Mouse (Mus musculus) limb, embryonic 10.5 days (tissue): ENCODE measurements around the gene Mansc1. TPM values are rescaled to one million over a fixed set of nuclear protein-coding genes. Genes with fewer than 3 reads are reported as not detected.

Experiments
- DNase-seq: peaks from one replicate; pipeline ENCODE4 v3.0.0-alpha.2; 2017; ENCODE audit warnings: low spot score
- H3K27ac ChIP-seq: fragments of 300-500 bp; sonication (generic); 2 replicates; pipeline ENCODE4 v1.5.1; 2016; ENCODE audit warnings: mild to moderate bottlenecking
- H3K27me3 ChIP-seq: fragments of 300-500 bp; sonication (generic); 2 replicates; pipeline ENCODE4 v1.6.1; 2016; ENCODE audit warnings: low read depth, mild to moderate bottlenecking; ENCODE audit not compliant: poor library complexity, severe bottlenecking
- H3K36me3 ChIP-seq: fragments of 300-500 bp; sonication (generic); 2 replicates; pipeline ENCODE4 v1.6.1; 2016; ENCODE audit warnings: mild to moderate bottlenecking, moderate library complexity
- H3K4me1 ChIP-seq: fragments of 300-500 bp; sonication (generic); 2 replicates; pipeline ENCODE4 v1.6.1; 2016
- H3K4me3 ChIP-seq: fragments of 300-500 bp; sonication (generic); 2 replicates; pipeline ENCODE4 v1.5.1; 2016; ENCODE audit warnings: mild to moderate bottlenecking, moderate library complexity
- H3K9me3 ChIP-seq: fragments of 300-500 bp; sonication (generic); replicated peaks from 2 replicates; pipeline ENCODE4 v1.6.1; 2016; ENCODE audit warnings: mild to moderate bottlenecking
- WGBS: fragments of 180-500 bp; shearing (Covaris S2); methylation state at CpG from one replicate; pipeline ENCODE4 v1.1.7; 2016; 5-methylcytosine and 5-hydroxymethylcytosine counted together
- polyA plus RNA-seq: library from polyadenylated mRNA; unstranded; fragments of >200 nt; fragmentation: Nextera tagmentation; extraction: Ambion mirVana; gene quantifications from 2 replicates; pipeline ENCODE4 v1.2.1, GENCODE M21; 2016

Mansc1 gene
- polyA plus RNA-seq, 1 experiment from 2014 or later, result 0.33 TPM

GRCm38 (mm10) chr6:134578039-134578438, 54.2 kb downstream of the Mansc1 start:
- no peaks in the 10 kb centered on the region for H3K9me3 ChIP-seq

GRCm38 (mm10) chr6:134575288-134575741, 57.0 kb downstream of the Mansc1 start:
- H3K9me3 ChIP-seq, result no peaks in the 10 kb centered on the region
- WGBS, result 82% methylated on average over 3 of the region's 3 CpGs
- H3K27me3 ChIP-seq, result no peaks in the 10 kb centered on the region
- no peak overlapping the region for H3K4me3 ChIP-seq
- H3K4me1 ChIP-seq, result no peaks in the 10 kb centered on the region
- no peak overlapping the region for H3K27ac ChIP-seq
- DNase-seq, result no peak
- H3K36me3 ChIP-seq, result no peaks in the 10 kb centered on the region

More at GRCm38 (mm10) chr6:134578039-134578438, 54.2 kb downstream of the Mansc1 start:
- no peak overlapping the region for H3K4me3 ChIP-seq
- H3K4me1 ChIP-seq, result no peaks in the 10 kb centered on the region
- no peaks in the 10 kb centered on the region for H3K36me3 ChIP-seq
- 72% methylated on average over 6 of the region's 6 CpGs for WGBS
- no peak for DNase-seq
- H3K27ac ChIP-seq, result no peak overlapping the region
- no peaks in the 10 kb centered on the region for H3K27me3 ChIP-seq

GRCm38 (mm10) chr6:134567986-134568556, 64.2 kb downstream of the Mansc1 start:
- H3K27me3 ChIP-seq, result no peaks in the 10 kb centered on the region
- H3K9me3 ChIP-seq, result no peaks in the 10 kb centered on the region
- no peak overlapping the region; the same call in 1 of the 2 replicates for H3K27ac ChIP-seq
- no peak overlapping the region for H3K4me3 ChIP-seq
- no peak for DNase-seq
- WGBS, result 74% methylated on average over 5 of the region's 5 CpGs
- no peaks in the 10 kb centered on the region for H3K36me3 ChIP-seq
- peaks cover 19% of the 10 kb centered on the region for H3K4me1 ChIP-seq

- Histone ChIP-seq H3K27ac (peak within 1 kb of the TSS; percentile 100), H3K4me1 (peaks cover 19% of the 10 kb centered on the region), H3K4me3 (peak within 1 kb of the TSS; percentile 93), H3K9me3 (no peaks in the 10 kb centered on the region), H3K36me3 (0 out of 2 replicates have a peak, but pooled peaks cover 2% of the 10 kb centered on the region), H3K27me3 (no peaks in the 10 kb centered on the region)
- WGBS, result under 1% methylated on average over 96 of the region's 99 CpGs
- DNase-seq, result peak; percentile 92
These were observed 65.3 kb downstream of the Mansc1 start, which contains the start of gene Lrp6 for GRCm38 (mm10) chr6:134566818-134567485. TSS of gene Lrp6 (minus strand) at chr6:134566965.

- Histone ChIP-seq H3K27ac (peak overlapping the region; percentile 100), H3K9me3 (no peaks in the 10 kb centered on the region), H3K36me3 (0 out of 2 replicates have a peak, but pooled peaks cover 2% of the 10 kb centered on the region), H3K4me3 (peak overlapping the region; percentile 93), H3K27me3 (no peaks in the 10 kb centered on the region), H3K4me1 (peaks cover 19% of the 10 kb centered on the region)
- peak; percentile 75 for DNase-seq
- WGBS, result 1% methylated on average over 62 of the region's 64 CpGs
These were observed 66.0 kb downstream of the Mansc1 start for GRCm38 (mm10) chr6:134566248-134566817.

- H3K4me1 ChIP-seq, result peaks cover 22% of the 10 kb centered on the region
- no peaks in the 10 kb centered on the region for H3K27me3 ChIP-seq
- H3K36me3 ChIP-seq, result 0 out of 2 replicates have a peak, but pooled peaks cover 2% of the 10 kb centered on the region
- H3K27ac ChIP-seq, result peak overlapping the region; percentile 100
- H3K4me3 ChIP-seq, result peak overlapping the region; percentile 93
- 3% methylated on average over 19 of the region's 19 CpGs for WGBS
- no peaks in the 10 kb centered on the region for H3K9me3 ChIP-seq
- DNase-seq, result peak; percentile 49
These were observed 66.6 kb downstream of the Mansc1 start for GRCm38 (mm10) chr6:134565606-134566247.

- no peaks in the 10 kb centered on the region for H3K9me3 ChIP-seq
- peaks cover 22% of the 10 kb centered on the region for H3K4me1 ChIP-seq
- 0 out of 2 replicates have a peak, but pooled peaks cover 2% of the 10 kb centered on the region for H3K36me3 ChIP-seq
- WGBS, result 49% methylated on average over 2 of the region's 2 CpGs
- H3K27me3 ChIP-seq, result no peaks in the 10 kb centered on the region
- peak overlapping the region; percentile 93; the same call in 1 of the 2 replicates for H3K4me3 ChIP-seq
- no peak for DNase-seq
- H3K27ac ChIP-seq, result no peak overlapping the region
These were observed 67.7 kb downstream of the Mansc1 start for GRCm38 (mm10) chr6:134564539-134564938.

- Histone ChIP-seq H3K27ac (no peak overlapping the region), H3K9me3 (no peaks in the 10 kb centered on the region), H3K4me1 (peaks cover 8% of the 10 kb centered on the region), H3K27me3 (no peaks in the 10 kb centered on the region), H3K36me3 (0 out of 2 replicates have a peak, but pooled peaks cover 2% of the 10 kb centered on the region), H3K4me3 (no peak overlapping the region)
- WGBS, result 85% methylated on average over 3 of the region's 3 CpGs
- no peak for DNase-seq
These were observed 72.7 kb downstream of the Mansc1 start for GRCm38 (mm10) chr6:134559635-134560034.

Other genes with a start within 250 kb of the Mansc1 start
- 0.15 and 0.49 TPM in 2 replicates for gene Bcl2l14, start 236.2 kb downstream of the Mansc1 start, polyA plus RNA-seq
- gene Lrp6, start 65.5 kb downstream of the Mansc1 start, polyA plus RNA-seq, result 25.3 and 33.4 TPM in 2 replicates
- 14.8 and 18.0 TPM in 2 replicates for gene Borcs5, start 7.0 kb upstream of the Mansc1 start, polyA plus RNA-seq
- 8.7 and 10.0 TPM in 2 replicates for gene Dusp16, start 160.1 kb upstream of the Mansc1 start, polyA plus RNA-seq
- 0.79 and 0.99 TPM in 2 replicates for gene Crebl2, start 197.7 kb upstream of the Mansc1 start, polyA plus RNA-seq